Mouse (Mus musculus): ENCODE results near the gene Far1. TPM values are rescaled to one million over a fixed set of nuclear protein-coding genes. Genes with fewer than 3 reads are reported as not detected.

Far1 gene
- polyA plus RNA-seq, 1 experiment from 2014 or later, result 64.4 TPM

DNA sequence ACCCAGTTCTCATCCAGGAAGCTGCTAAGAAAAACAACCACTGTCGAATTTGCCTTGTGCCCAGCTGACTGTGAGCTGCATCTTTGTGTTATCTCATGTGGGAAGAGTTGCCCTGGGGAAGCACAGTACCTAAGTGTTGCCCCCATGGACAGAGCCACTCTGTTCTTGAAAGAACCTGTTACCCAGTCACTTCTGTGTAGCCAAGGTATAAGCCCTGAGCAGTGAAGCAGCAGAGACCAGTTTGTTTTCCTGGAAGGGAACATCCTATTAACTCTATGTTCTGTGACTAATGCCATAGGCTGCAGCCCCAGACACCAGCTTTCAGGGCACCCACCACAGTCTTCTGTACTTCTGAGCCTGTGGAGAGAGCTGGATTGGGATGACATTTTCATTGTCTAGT is 76.7 kb downstream of the Far1 start:
- 60% methylated on average over 1 of the region's 1 CpGs for WGBS
- no peaks in the 10 kb centered on the region for H3K9me3 ChIP-seq

DNA sequence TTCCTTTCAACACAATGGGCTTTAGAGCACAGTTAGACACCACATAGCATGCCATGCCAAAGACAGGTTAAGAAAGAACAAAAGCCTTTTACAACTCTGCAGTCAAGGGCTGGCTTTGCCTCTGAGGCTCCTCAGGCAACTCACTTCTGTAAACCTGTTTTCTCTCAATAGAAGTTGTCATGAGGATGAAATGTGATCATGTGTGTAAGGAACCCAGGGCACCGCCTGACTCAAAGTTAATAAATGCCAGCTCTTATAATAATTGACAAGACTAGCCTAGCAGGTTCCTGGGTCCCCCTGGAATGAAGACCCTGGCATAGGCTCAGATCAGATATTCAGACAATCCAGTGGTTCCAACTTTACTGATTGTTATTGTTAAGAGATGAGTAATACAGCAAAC is 77.5 kb downstream of the Far1 start:
- Histone ChIP-seq H3K9me3 (no peaks in the 10 kb centered on the region), H3K27ac (no peak overlapping the region), H3K4me3 (no peak overlapping the region), H3K4me1 (replicated peaks) (0 out of 2 replicates have a peak, but pooled peaks cover 2% of the 10 kb centered on the region), H3K27me3 (ENCODE audit: insufficient read depth, poor library complexity, severe bottlenecking) (no peaks in the 10 kb centered on the region), H3K36me3 (no peaks in the 10 kb centered on the region)
- DNase-seq (ENCODE audit: low spot score), result no peak
- 75% methylated on average over 1 of the region's 1 CpGs for WGBS

More for the DNA sequence above, 76.7 kb downstream of the Far1 start:
- Histone ChIP-seq H3K4me3 (no peak overlapping the region), H3K27me3 (ENCODE audit: insufficient read depth, poor library complexity, severe bottlenecking) (no peaks in the 10 kb centered on the region), H3K27ac (no peak overlapping the region), H3K36me3 (no peaks in the 10 kb centered on the region), H3K4me1 (replicated peaks) (0 out of 2 replicates have a peak, but pooled peaks cover 2% of the 10 kb centered on the region)
- no peak for DNase-seq (ENCODE audit: low spot score)

DNA sequence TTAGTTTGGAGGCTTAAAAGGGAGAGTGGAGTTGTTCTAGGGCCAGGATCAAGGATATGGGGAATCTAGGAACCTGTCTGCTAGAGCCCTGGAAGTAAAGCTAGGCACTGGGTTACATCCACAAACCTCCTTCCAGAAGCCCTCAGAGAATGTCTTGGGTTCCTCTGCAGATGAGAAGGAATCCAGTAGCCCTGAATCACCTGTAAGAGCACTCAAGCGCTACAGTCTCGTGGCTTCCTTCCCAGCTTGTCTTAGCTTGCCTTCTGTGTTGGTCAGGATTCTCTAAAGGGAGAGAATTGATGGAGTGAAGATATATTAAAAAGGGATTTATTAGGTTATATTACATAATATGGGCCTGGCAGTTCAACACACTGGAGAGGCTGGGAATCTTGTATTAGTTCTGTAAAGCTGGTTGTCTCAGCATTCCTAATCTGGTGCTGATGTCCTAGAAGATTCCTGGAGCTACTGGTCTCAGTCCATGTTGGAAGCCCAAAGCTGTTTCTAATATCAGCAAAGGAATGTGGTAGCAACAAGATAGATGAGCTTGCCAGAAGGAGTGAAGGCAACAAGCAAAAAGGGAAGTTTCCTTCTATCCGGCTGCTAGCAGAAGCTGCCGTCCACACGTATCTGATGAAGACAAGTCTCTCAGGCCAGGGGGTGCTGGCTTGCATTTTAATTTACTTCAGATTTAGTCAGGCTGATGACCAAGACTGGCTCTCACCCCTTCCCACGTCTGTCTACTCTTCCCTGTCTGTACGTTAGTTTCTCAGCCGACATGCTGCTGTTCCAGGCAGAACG is 78.1 kb downstream of the Far1 start:
- H3K4me3 ChIP-seq, result no peak overlapping the region
- 85% methylated on average over 9 of the region's 9 CpGs for WGBS
- 0 out of 2 replicates have a peak, but pooled peaks cover 2% of the 10 kb centered on the region for H3K4me1 ChIP-seq (replicated peaks)
- H3K27me3 ChIP-seq (ENCODE audit: insufficient read depth, poor library complexity, severe bottlenecking), result no peaks in the 10 kb centered on the region
- H3K36me3 ChIP-seq, result no peaks in the 10 kb centered on the region
- no peaks in the 10 kb centered on the region for H3K9me3 ChIP-seq
- DNase-seq (ENCODE audit: low spot score), result no peak
- H3K27ac ChIP-seq, result no peak overlapping the region

DNA sequence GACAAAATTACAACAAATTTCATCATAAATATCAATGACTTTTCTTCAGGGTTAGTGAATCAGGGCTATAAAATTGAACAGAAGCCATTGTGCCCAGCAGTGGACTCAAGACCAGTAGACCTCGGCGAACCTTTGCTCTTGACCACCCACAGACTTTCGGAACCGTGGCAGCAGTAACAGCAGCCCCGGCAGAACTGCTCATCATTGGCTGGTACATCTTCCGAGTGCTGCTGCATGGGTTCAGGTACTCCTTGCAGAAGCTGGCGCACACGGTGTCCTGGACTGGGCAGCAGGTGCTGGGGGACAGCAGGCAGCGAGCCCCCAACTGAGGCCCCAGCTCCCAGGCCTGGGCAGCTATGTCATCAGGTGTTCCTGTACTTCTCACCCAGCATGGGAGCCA is 79.1 kb downstream of the Far1 start:
- 86% methylated on average over 9 of the region's 9 CpGs for WGBS

DNA sequence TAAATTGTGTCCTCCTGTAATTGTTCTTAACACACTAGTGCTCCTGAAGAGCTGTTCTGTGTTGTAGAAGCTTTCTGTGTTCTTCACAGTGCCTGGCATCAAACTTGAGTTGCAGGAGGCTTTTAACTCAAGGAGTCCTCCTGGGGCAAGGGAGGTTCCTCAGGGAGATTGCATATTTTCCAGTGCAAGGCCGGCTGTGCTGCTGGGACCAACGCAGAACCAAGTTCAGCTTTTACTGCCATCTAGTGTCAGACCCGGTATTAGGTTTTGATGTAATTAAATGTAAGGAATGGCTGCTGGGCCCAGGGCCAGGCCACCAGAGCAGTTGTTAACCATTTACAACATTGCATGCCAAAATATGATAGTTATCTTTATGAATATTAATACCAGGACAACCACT is 80.7 kb downstream of the Far1 start:
- no peaks in the 10 kb centered on the region for H3K9me3 ChIP-seq
- 0 out of 2 replicates have a peak, but pooled peaks cover 2% of the 10 kb centered on the region for H3K4me1 ChIP-seq (replicated peaks)
- no peaks in the 10 kb centered on the region for H3K27me3 ChIP-seq (ENCODE audit: insufficient read depth, poor library complexity, severe bottlenecking)
- WGBS, result under 1% methylated on average over 3 of the region's 3 CpGs
- peak; percentile 47 for DNase-seq (ENCODE audit: low spot score)
- H3K36me3 ChIP-seq, result no peaks in the 10 kb centered on the region
- H3K27ac ChIP-seq, result no peak overlapping the region
- H3K4me3 ChIP-seq, result no peak overlapping the region

More for the DNA sequence above, 79.1 kb downstream of the Far1 start:
- H3K27ac ChIP-seq, result no peak overlapping the region
- H3K4me3 ChIP-seq, result no peak overlapping the region
- H3K4me1 ChIP-seq (replicated peaks), result 0 out of 2 replicates have a peak, but pooled peaks cover 2% of the 10 kb centered on the region
- H3K27me3 ChIP-seq (ENCODE audit: insufficient read depth, poor library complexity, severe bottlenecking), result no peaks in the 10 kb centered on the region
- H3K36me3 ChIP-seq, result no peaks in the 10 kb centered on the region
- H3K9me3 ChIP-seq, result no peaks in the 10 kb centered on the region
- DNase-seq (ENCODE audit: low spot score), result no peak

DNA sequence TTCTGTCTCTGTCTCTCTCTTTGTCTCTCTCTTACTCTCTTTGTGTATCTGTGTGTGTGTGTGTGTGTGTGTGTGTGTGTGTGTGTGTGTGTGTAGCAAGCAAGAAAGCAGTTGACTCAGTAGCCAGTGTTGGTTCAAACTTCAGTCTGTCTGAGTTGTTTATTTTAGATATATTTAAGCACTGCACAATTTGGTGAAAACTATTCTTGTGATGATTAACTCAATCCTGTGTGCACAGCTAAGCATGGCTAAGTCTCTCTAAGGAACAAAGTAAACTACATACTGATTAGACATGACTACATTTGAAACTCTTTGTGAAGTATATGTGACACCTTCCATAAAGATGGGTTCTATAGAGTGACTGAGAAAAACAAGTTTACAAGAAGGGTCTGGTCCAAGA is 83.6 kb downstream of the Far1 start:
- no peaks in the 10 kb centered on the region for H3K27me3 ChIP-seq (ENCODE audit: insufficient read depth, poor library complexity, severe bottlenecking)
- peaks cover 13% of the 10 kb centered on the region; the same call in 1 of the 2 replicates for H3K4me1 ChIP-seq (replicated peaks)
- H3K36me3 ChIP-seq, result no peaks in the 10 kb centered on the region
- no peak for DNase-seq (ENCODE audit: low spot score)
- no peaks in the 10 kb centered on the region for H3K9me3 ChIP-seq
- H3K4me3 ChIP-seq, result no peak overlapping the region
- H3K27ac ChIP-seq, result no peak overlapping the region

DNA sequence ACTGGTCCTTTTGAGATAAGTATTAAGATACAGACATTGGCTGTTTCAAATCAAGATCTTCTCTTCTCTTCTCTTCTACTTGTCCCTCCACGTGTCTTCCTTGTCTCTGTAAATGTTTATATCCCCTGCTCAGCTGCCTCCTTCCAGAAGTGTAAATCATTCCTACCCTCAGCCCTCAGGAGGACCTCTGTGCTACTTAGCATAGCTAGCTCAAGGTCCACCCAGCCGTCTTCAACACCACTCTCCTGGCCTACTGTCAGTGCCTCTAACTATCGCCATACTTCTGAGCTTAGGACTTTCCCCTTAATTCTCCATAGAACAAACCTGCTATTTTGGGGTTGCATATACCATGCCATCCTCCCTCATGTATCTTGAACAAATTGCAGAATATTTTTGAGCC is 88.2 kb downstream of the Far1 start:
- H3K36me3 ChIP-seq, result no peaks in the 10 kb centered on the region
- no peak for DNase-seq (ENCODE audit: low spot score)
- no peaks in the 10 kb centered on the region for H3K27me3 ChIP-seq (ENCODE audit: insufficient read depth, poor library complexity, severe bottlenecking)
- H3K4me3 ChIP-seq, result no peak overlapping the region
- H3K9me3 ChIP-seq, result no peaks in the 10 kb centered on the region
- H3K4me1 ChIP-seq (replicated peaks), result peaks cover 11% of the 10 kb centered on the region; the same call in 1 of the 2 replicates
- no peak overlapping the region for H3K27ac ChIP-seq
- 79% methylated on average over 3 of the region's 3 CpGs for WGBS

DNA sequence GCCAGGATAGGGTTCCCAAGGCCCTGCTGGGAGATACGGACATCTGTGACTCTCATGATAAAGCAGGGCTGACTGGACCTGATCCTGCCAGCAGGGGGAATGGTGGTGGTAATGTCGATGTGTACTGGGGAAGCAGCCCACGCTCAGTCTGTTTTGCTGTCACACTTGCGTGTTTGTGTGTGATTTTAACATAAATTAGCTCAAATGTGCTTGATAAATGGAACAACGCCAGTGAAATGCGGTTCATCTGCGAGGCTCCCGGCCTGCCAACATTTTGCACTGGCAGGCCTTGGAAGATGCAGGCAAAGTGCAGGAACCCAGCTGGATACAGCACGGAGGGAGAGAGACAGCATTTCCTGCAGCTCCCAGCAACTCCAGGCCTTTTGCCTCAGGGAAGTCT is 94.3 kb downstream of the Far1 start:
- Histone ChIP-seq H3K9me3 (no peaks in the 10 kb centered on the region), H3K27me3 (ENCODE audit: insufficient read depth, poor library complexity, severe bottlenecking) (no peaks in the 10 kb centered on the region), H3K4me1 (replicated peaks) (peaks cover 6% of the 10 kb centered on the region; the same call in 1 of the 2 replicates), H3K27ac (no peak overlapping the region), H3K4me3 (no peak overlapping the region), H3K36me3 (no peaks in the 10 kb centered on the region)
- 38% methylated on average over 9 of the region's 9 CpGs for WGBS
- DNase-seq (ENCODE audit: low spot score), result peak; percentile 30

DNA sequence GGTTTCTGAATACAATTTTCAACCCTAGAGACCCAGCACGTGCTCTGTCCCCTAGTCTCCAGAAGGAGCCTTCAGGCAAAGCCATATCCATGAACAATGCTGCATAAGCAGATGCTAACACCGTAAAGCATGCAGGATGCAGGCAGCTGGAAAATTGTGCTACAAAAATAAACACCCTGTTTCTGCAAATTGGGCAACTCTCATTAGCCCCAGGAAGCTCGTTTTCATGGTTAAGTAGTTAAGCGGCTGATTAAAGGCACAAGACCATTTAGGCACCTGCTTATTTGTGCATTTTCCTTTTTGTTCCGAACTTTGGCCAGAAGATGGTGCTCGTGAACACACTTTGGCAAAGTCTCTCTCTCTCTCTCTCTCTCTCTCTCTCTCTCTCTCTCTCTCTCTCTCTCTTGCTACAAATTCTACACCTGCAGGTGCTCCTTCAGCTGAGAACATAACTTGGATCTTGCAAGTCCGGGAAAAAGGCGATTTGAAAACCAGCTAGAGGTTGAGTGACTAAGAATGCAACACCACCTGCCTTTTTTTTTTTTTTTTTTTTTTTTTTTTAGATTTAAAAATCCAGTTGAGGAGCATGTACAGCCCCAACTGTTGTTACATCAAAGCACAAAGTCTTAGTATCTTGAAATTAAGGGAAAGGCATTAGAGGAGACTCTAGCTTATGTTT is 95.5 kb downstream of the Far1 start:
- Histone ChIP-seq H3K9me3 (no peaks in the 10 kb centered on the region), H3K36me3 (no peaks in the 10 kb centered on the region), H3K4me1 (replicated peaks) (peaks cover 6% of the 10 kb centered on the region; the same call in 1 of the 2 replicates), H3K27me3 (ENCODE audit: insufficient read depth, poor library complexity, severe bottlenecking) (no peaks in the 10 kb centered on the region), H3K27ac (no peak overlapping the region), H3K4me3 (no peak overlapping the region)
- 28% methylated on average over 8 of the region's 8 CpGs for WGBS
- peak; percentile 39 for DNase-seq (ENCODE audit: low spot score)

DNA sequence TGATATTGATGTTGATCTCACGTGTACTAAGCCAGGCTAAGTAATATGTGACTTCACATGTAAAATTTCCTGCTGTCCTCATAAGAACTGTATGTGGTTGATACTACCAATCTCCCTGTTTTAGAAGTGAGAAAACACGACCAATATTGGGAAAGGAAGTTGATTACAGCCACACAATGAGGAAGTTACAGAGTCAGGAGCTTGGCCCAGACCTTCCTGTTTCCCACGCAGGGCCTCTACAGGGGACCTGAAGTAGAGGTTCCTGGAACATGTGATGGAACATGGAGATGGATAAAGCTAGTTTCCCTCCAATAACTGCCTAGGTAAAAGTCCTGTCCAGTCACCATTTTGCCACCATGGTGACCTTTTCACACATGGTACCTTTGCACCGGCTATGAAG is 99.0 kb downstream of the Far1 start:
- no peak for DNase-seq (ENCODE audit: low spot score)
- Histone ChIP-seq H3K9me3 (no peaks in the 10 kb centered on the region), H3K27ac (no peak overlapping the region), H3K4me3 (no peak overlapping the region), H3K4me1 (replicated peaks) (peaks cover 6% of the 10 kb centered on the region; the same call in 1 of the 2 replicates), H3K36me3 (no peaks in the 10 kb centered on the region), H3K27me3 (ENCODE audit: insufficient read depth, poor library complexity, severe bottlenecking) (no peaks in the 10 kb centered on the region)
- WGBS, result 90% methylated on average over 4 of the region's 4 CpGs

DNA sequence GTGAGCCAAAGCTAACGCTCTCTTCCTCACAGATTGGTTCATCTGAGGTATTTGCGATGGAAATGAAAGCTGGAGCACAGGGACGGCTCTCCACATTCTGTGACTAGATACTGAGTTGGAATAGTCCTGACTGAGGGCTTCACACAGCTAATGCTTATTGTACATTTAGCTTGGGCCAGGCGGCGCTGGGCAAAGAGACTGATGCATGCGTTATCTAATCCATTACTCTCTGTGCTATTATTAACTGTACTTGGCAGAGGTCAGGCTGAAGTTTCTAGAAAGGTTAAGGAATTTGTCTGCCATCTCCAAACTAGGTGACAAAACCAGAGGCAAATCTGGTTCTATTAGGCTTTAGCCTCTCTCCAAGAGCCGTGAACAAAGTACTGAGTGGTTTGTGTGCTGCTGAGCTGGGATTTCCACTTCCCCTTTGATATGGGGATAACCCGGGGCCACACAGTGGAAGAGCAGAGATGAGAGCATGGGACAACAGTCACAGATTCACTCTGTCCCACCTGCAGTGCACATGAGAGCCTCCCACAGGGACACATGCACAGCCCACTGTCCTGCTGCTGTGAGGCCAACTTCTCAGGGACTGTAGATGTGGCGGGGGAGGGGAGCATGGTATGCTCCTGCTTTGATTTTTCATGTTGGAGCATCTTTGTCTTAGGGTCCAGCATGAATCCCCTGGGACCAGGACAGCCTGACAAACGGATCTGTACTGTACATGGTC is 100.7 kb downstream of the Far1 start:
- H3K27ac ChIP-seq, result no peak overlapping the region
- H3K36me3 ChIP-seq, result no peaks in the 10 kb centered on the region
- H3K4me3 ChIP-seq, result no peak overlapping the region
- H3K9me3 ChIP-seq, result no peaks in the 10 kb centered on the region
- DNase-seq (ENCODE audit: low spot score), result no peak
- no peaks in the 10 kb centered on the region for H3K27me3 ChIP-seq (ENCODE audit: insufficient read depth, poor library complexity, severe bottlenecking)
- WGBS, result 87% methylated on average over 10 of the region's 10 CpGs
- no peaks in the 10 kb centered on the region for H3K4me1 ChIP-seq (replicated peaks)

DNA sequence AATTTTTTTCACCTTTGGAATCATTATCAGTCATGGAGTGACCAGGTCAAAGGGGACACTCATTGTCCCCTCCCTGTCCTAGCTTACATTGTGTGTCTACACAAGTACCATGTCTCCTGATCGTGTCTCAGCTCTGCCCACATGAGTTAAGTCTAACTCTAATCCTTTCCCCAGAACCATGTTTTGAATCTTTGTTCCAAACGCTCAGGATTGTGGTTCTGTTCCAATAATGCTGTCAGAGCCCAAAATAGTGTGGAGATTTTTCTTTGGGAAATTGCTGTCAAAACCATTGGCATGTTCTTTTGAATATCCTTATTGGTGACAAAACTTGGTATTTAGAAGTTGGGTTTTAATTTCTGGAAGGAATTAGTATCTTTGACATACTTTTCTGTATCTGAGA is 105.5 kb downstream of the Far1 start:
- Histone ChIP-seq H3K36me3 (no peaks in the 10 kb centered on the region), H3K27ac (no peak overlapping the region), H3K4me1 (replicated peaks) (peaks cover 19% of the 10 kb centered on the region; the same call in 1 of the 2 replicates), H3K4me3 (no peak overlapping the region), H3K9me3 (no peaks in the 10 kb centered on the region), H3K27me3 (ENCODE audit: insufficient read depth, poor library complexity, severe bottlenecking) (no peaks in the 10 kb centered on the region)
- WGBS, result 88% methylated on average over 2 of the region's 2 CpGs
- no peak for DNase-seq (ENCODE audit: low spot score)

DNA sequence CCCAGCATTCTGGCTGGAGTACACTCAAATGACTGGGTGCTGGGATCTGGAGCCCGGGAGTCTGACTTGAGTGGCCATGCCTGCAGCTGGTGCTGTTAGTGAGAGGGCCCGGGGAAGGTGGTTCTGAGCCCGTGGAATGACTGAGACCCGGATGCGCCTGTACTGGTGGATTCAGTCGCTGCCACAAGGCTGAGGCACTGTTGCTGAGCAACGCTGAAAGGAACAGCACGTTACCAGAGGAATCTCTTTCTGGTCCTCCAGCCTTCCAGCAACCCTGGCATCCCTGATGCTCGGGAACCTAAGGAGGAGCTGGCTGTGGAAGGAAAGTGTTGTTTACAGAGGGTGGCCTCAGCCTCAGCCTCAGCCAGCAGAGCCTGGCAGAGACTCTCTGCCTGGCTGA is 106.1 kb downstream of the Far1 start:
- Histone ChIP-seq H3K9me3 (no peaks in the 10 kb centered on the region), H3K27ac (no peak overlapping the region), H3K4me1 (replicated peaks) (peaks cover 19% of the 10 kb centered on the region; the same call in 1 of the 2 replicates), H3K36me3 (no peaks in the 10 kb centered on the region), H3K4me3 (no peak overlapping the region), H3K27me3 (ENCODE audit: insufficient read depth, poor library complexity, severe bottlenecking) (no peaks in the 10 kb centered on the region)
- no peak for DNase-seq (ENCODE audit: low spot score)
- 75% methylated on average over 9 of the region's 9 CpGs for whole genome bisulfite sequencing

Data from hindbrain, embryonic 10.5 days (tissue).